Mouse (Mus musculus) spleen, postnatal 10 days (tissue): ENCODE results near the gene Med17.

ENCODE experiments used
- DNase-seq, 2 experiments: peaks; one replicate each; pipeline ENCODE4 v3.0.0; 2021 to 2022; ENCODE audit warnings: low spot score in 2 of 2

The Med17 gene

GRCm38 (mm10) chr9:15237516-15238296 is 42.0 kb downstream of the Med17 start:
- no peak for DNase-seq

GRCm38 (mm10) chr9:15235986-15236385 is 43.7 kb downstream of the Med17 start:
- DNase-seq, result no peak

DNA sequence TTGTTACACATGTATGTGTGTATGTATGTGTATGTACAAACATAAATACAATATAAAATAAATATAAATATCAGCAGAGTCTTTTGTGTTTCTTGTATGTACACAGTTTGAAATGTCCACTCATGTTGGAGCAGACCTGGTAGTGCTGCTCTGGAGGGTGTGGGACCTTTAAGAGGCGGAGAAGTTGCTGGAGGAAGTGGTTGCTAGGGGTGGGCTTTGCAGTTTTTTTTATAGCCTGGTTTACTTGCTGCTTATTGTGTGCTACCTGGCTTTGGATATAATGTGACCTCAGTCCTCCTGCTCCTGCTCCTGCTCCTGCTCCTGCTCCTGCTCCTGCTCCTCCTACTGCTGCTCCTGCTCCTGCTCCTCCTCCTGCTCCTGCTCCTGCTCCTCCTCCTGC is 46.1 kb downstream of the Med17 start:
- no peak for DNase-seq

DNA sequence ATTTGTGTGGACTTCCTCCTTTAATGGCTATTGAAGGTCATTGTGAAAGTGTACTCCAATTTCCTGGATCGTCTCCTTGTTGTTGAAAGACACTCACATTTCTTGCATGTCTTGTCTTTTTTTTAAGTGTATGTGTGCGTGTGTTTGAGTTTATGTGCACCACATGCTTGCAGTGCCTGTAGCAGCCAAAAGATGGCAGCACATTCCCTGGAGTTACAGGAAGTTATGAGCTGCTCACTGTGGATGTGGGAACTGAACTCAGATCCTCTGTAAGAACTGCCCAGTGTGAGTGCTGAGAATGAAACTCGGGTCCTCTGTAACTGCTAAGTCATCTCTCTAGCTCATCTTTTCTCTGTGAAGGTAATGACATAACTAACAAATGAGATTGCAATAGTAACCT is 47.3 kb downstream of the Med17 start:
- DNase-seq, result no peak

DNA sequence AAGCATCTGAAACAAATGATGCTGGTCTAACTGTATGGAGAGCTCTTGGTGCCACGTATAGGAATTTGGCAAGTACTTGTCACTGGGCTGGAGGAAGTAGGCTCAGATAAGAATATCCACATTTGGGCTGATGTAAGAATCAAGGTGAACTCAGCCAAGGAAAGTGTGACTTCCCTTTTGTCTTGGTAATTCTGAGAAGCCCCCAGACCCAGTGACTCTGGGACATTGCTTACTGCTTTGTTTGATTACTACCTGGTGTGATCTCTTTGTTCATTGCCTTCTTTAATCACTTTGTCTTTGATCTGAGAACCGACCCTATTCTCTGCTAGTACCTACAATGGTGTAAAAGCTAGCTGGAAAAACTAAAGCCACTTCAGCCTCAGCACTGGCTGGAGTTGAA is 54.8 kb downstream of the Med17 start:
- no peak for DNase-seq

DNA sequence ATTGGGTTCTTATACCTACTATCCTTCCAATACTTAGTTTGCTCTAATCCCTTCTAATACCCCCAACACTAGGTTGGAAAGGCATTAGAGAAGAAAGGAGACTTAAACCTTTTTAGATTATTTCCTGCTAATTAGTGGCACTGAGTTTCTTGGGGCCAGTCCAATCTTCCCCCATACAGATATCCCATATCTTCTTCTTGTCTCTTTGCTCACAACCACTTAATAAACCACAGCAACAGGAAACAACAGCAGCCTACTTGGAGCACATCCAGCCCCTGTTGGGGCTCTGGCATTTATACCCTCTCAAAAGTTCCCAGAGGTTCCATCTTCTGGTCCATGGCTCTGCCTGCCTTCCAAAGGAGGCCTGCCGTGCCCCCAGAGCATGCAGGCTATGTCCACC is 66.0 kb downstream of the Med17 start:
- DNase-seq, result no peak

DNA sequence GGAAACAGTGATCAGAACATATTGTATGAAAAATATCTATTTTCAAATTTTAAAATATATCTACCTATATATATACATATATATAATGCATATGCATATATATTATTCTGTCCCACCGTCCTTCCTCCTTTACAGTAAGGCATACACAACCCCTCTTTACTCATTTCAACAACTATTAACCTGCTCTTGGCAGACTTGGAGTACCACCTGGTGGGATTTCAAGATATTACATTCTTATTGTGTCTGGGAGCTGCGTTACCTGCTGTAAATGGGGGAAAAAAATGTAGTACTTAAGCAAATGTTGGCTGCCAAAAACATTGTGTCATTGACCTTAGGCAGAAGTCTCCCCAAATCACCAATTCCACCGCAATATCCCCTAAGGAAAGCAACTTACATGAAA is 67.9 kb downstream of the Med17 start:
- DNase-seq, result no peak
